Mouse (Mus musculus) left cerebral cortex, postnatal 14 days (tissue): Measurements from ENCODE around the gene Fetub. TPM values are rescaled to one million over a fixed set of nuclear protein-coding genes. Genes with fewer than 3 reads are reported as not detected.
"Not testable (repeated sequence)": the region's sequence is repeated elsewhere in the genome, so short reads cannot be mapped to it uniquely, and the experiment has no call there.

Experiments
- DNase-seq, 2 experiments: peaks; one replicate each; pipeline ENCODE4 v3.0.0; 2021 to 2022; ENCODE audit warnings: low spot score in 2 of 2, mixed read lengths in 1 of 2
- intact Hi-C: fragments of 180-260 bp; cut with DNase I; formaldehyde crosslinking; loops from one replicate; pipeline ENCODE4 v1.15.1; 2025
- total RNA-seq, 2 experiments: library from RNA; stranded (reverse); gene quantifications; 2 replicates each; pipeline ENCODE4 v1.2.3; 2021

The Fetub gene
- total RNA-seq, 2 experiments from 2014 or later, result not detected

DNA sequence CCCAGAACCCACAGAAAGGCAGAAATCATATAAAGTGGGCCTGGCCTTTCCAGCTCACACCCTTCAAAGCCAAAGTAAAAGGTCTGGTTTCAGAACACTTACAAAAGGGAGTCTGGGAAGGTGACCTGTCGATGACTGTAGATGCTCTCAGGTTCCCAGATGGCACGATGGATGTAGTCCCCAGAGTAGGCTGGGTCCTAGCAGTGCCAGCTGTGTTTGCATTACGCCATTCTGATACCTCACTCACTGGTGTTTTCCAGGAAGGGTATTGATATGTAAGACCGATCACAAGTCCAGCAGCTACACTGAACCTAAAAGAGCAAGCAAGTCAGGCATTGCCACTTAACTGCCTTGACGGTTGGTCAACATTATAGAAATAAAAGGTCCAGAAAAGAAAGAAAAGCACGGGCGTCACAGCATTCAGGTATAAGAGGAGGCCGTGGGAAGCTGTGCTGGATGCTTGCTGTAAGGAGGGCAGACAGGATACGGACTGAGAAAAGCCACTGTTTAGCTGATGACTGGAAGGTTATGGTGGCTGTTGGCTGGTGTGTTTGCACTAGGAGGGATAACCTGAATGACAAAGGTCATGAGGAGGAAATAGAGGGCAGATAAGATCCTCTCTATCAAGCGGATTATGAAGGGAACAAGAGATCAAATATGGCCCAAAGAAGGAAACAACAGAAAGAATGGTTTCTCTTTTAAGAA lies 18.1 kb upstream of the Fetub start:
- DNase-seq, result no peak
- intact Hi-C loops, result no loop called here

DNA sequence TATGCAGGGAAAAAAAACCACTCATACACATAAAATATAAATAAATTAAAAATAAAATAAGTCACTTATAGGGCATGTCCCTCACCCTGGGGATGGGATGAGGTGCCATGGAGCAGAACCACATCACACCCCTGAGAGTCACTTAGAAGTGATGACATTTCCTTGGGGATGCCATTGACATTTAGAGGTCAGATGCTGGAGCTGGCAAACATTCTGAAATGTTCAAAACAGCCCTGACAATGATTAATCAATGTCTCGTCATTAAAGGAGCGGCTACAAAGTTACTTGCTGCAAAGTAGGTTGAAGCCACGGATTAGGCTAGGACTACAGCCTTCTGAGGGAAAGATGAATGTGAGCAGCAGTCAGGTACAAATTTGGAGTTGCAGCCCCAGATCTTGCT lies 16.8 kb upstream of the Fetub start:
- no peak for DNase-seq
- intact Hi-C loops, result no loop called here

DNA sequence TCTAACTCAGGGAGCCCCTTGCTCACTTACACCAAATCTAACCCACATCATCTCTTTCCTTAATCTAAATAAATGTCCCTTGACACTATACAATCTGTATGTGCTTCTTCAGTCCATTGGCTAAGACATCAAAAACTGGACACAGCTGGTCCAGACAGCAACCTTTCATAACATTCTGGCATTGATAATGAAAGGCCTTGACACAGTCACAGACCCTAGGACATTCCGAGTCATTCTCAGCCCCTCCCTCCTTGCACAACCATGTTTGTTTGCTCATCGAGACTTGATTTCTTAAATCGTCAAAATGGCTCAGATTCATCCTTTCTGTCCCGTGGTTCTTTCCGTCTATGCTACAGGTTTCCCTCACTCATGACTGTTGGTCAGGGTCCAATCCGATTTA lies 8.8 kb upstream of the Fetub start:
- intact Hi-C loops, result no loop called here
- no peak for DNase-seq

DNA sequence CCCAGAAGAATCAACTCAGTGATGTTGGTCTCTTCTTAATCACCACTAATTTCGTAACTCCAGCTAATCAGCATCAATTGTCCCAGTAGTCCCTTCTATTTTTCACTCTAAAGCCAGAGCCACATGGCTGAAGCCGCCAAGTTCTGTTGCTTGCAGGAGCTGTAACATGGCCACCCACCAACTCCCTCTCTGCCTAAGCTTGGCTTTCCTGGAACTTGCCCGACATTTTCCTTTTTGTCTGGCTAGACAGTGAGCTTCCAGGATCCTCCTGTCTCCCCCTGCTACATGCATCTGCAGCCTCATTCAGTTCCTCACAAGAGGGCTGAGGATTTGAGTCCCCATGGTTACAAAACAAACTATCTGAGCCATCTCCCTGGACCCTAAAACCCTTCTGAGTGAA lies 6.1 kb upstream of the Fetub start:
- intact Hi-C loops, result no loop called here

DNA sequence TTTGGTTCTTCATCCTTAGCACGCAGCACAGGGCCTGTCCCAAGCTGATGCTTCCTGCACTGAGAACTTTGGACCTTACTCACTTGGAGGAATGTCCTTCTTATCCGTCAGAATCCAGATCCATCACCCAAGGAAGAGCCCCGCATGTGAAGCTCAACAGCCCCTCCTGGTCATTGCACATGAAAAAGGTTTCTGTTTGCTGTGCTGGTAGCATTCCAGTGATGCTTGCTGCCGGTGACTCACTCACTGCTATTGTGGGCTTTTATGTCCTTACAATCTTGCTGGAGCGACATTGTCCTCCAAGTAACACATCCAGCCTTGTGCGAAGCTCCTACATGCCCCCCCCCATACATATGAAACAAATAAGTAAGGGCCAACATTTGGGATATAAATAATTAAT lies 5.2 kb upstream of the Fetub start:
- peak in 1 of 2 experiments; percentile 26 for DNase-seq
- intact Hi-C loops, result no loop called here

More for the DNA sequence above, 6.1 kb upstream of the Fetub start:
- peak in 1 of 2 experiments; percentile 13 for DNase-seq

DNA sequence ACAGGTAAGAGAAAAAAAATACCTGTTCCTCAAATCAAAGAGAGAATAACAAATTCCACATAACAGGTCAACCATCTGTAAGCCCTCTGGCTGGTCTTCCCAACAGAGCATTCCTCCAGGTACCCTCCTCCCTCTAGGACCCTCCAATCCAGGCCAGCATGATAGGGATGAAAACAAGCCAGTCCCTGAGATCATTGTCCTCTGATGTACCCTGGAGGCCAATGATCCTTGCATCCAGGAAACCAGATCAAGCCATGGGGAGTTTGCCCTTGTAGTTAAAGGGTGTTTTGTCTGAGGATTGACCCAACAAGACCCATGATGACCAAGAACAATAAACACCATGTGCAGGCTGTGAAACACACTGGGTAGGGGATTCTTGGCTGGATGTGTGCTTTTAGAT lies 3.9 kb upstream of the Fetub start:
- DNase-seq, result no peak
- intact Hi-C loops, result no loop called here

DNA sequence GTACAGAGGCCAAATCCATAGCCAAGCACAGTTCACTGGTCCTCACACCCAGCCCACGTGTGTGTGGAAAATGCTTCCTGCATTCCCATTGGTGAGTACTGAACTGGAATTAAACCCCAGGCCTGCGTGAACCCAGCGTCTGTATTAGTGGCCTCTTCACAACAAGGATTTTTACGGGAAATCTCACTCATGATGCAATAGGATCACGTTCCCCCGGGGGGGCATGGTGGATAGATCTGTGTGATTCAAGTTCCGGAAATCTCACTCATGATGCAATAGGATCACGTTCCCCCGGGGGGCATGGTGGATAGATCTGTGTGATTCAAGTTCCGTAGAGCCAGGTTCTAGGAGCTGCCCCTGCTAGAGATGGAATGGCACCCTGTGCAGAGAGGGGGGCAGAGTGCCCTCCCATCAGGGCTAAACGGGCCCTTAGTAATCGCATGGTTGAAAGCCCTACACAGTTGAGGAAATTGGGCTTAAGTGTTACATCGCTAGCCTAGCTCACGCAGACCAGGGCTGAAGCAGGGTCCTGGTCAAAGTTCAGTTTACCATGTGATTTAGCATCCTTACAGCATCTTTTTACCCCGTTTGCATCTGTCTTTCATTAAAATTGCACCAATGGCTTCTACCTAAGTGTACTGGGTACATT lies 654 bp downstream of the Fetub start:
- intact Hi-C loops, result no loop called here
- no peak for DNase-seq

DNA sequence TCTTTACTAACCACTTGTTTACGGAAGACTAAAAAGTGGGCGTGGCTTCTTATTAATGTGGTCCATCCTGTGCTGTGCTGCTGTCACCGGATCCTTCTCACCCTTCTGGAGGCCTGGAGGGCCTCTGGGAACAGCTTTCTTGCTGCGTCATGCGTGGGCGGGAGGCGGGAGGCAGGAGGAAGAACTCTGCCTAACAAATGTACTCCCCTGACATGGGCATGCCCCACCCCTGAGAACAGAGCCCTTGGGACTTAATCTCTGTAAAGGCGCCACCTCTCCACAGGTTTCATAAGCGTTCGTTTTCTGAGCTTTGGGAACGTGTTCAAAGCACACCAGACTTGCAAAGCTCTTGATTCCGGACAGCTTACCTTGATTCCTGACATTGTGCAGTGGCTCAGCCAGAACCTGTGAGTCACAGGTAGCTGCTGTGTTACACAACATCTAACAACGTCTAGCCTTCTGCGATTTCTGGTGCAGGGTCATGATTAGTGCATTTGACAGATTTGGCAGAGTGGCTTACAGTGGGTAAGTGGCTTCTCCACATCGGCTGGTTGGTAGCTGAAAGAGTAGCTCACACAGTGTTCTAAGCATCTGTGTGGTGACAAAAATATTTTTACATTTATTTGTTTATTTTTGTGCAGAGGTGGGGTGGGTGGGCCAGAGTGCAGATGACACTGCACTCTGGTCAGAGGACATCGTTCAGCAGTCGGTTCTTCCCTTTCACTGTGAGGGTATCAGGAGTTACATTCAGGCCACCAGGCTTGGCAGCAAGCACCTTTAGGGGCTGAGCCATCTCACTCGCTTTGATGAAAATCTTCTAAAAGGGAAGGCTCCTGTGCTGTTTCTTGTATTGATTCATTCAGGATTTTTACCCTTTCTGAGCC lies 2.1 kb downstream of the Fetub start:
- intact Hi-C loops, result no loop called here
- no peak for DNase-seq

DNA sequence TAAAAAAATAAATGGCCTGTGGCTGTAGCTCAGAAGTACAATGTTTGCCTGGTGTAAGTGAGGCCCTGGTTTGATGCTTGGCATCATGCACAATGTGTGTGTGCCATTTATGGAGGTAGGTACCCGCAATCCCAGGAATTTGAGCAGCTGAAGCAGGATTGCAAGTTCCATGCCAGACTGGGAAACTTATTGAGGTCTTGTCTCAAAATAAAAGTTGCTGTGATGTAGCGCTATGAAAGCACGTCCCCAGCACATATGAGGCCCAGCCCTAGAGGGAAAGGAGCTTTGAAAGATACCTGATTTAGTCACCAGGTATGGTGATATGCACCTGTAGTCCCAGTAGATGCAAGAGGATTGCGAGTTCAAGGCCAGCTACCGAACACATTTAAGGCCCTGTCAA lies 3.6 kb downstream of the Fetub start:
- intact Hi-C loops, result no loop called here
- no peak for DNase-seq

DNA sequence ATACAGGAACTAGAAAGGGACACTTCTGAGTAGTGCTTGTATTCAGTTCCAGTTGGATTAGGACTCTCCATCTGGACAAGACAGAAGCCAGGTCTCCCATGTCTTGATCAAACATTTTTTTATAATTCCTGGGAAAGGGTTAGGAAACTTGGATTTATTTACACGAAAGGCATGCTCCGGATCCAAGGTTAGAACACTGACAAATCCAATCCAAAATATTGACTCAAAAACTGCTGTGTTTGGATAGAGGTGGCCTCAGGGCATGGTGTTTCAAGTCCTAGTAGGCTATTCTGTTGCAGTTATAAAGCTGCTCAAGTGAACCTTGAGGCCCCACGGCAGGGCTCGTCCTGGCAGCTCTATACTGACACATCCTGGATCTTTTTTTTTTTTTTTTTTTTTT lies 4.3 kb downstream of the Fetub start:
- intact Hi-C loops, result no loop called here

DNA sequence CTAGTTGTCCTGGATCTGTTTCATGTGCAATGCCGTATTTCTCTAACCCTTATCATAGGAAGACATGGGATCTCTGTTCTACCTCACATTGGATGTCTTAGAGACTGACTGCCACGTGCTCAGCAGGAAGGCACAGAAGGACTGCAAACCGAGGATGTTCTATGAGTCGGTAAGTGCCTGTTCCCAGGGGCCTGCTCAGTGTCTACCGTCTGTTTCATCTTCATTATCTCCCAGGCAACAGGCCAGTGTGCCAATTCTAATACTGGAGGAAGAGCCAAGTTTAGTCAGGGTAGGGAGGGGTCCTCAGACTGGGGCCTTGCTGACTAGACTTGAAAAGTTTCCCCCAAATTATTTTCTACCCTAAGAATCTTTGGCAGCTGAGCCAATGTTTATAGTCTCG lies 11.4 kb downstream of the Fetub start:
- DNase-seq, result peak; percentile 22 to 26
- intact Hi-C loops, result no loop called here

More for the DNA sequence above, 4.3 kb downstream of the Fetub start:
- DNase-seq, result no peak

DNA sequence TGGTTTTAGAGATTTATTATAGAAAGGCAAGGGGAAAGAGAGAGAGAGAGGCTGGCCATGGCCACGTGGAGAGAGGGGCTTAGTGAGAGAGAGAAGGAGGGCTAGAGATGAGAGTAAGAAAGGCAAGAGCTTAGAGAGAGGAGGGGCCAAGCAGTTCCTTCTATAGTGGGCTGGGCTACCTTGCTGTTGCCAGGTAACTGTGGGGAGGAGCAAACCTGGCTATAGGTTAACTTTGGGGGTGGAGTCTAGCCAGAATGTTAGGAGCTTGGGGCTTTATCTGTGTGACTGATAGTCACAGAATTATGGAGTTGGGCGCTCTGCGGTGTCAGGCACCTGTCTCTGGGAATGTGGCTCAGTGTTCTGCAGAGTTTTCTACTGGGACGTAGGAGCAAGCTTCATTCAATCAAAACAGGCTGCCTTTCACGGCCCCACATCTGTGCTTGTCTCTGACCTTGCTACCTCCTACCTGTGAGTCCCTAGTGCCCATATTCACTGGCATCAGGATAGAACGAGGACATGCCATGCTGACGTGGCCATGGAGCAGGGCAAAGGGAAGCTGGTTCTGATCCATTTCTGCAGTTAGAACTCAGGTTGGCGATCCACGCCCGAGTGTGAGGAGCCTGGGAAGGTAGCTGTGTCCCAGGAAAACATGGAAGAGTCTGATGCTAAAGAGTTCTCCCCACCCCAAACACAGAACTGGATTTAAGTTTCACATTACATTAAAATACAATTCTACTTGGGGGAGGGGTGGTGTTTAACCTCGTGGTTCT lies 13.5 kb downstream of the Fetub start:
- DNase-seq, result no peak
- intact Hi-C loops, result no loop called here

DNA sequence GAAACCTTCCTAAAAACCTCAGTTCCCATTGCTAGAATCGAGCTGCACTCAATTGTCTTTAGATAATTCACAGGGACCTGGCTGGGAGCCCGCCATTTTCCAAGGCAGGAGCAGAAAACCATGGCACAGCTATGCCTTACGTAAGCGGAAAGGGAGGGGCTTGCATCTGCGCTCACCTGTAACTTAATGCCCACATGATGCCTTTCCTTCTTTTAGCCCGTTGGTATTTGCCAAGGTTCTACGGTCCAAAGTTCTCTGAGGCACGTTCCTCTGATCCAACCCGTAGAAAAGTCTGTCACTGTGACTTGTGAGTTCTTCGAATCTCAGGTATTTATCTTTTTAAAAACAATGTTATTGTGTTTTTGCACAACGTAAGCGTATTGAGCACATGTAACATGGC lies 19.5 kb downstream of the Fetub start:
- intact Hi-C loops, result no loop called here
- DNase-seq, result no peak

DNA sequence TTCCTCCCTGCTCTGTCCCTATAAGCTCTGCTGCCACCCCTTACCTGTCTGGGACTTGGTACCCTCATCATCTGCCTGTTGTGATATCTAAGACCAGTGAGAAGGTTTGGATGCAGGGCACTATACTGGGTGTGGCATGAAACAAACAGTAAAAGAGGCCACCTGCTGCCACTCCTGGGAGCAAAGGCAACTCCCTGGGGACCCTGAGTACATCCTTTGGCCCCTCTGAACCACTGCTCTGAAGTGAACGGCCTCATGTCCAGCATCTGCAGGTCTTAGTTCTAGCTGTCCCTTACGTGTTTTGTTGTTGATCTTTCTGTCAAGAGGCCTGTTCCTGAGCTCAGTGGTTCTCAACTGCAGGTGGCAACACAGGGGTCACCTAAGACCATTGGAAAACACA lies 20.4 kb downstream of the Fetub start:
- intact Hi-C loops, result no loop called here

DNA sequence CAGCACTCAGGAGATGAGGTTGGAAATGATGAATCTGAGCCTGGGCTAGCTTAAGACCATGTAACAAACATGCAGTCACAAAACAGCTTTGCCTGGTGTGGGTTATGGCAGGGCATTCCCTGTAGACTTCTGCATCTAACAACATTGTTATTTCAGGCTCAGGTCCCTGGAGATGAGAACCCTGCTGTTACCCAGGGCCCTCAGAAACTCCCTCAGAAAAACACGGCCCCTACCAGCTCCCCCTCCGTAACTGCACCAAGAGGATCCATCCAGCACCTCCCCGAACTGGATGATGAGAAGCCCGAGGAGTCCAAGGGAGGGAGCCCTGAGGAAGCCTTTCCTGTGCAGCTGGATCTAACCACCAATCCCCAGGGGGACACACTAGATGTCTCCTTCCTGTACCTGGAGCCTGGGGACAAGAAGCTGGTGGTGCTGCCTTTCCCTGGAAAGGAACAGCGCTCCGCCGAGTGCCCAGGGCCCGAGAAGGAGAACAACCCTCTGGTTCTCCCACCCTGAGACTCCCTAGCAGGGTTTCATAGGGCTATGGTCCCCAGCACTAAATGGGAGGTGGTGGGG lies 21.1 kb downstream of the Fetub start:
- intact Hi-C loops, result no loop called here
- DNase-seq, result no peak

More for the DNA sequence above, 20.4 kb downstream of the Fetub start:
- DNase-seq, result no peak

DNA sequence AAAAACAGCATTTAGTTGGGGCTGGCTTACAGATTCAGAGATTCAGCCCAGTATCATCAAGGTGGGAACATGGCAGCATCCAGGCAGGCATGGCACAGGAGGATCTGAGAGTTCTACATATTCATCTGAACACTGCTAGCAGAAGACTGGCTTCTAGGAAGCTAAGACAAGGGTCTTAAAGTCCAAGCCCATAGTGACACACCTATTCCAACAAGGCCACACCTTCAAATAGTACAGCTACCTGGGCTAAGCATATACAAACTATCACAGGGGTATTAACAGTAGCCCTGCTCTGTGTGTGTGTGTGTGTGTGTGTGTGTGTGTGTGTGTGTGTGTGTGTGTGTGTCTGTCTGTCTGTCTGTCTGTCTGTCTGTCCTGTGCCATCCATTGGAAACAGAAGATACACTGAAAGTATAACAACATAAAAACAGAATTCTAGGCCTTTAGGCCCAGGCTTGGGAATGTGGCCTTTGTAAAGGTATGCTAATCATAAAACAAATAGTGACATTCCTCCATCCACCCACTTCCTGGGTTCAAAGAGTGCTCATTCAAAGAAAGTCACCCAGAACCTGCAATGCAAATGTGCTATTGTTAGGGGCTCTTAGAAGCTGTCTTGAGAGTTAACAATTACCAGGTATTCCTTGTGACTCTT lies 23.8 kb downstream of the Fetub start:
- intact Hi-C loops, DNase-seq: not testable (repeated sequence)

DNA sequence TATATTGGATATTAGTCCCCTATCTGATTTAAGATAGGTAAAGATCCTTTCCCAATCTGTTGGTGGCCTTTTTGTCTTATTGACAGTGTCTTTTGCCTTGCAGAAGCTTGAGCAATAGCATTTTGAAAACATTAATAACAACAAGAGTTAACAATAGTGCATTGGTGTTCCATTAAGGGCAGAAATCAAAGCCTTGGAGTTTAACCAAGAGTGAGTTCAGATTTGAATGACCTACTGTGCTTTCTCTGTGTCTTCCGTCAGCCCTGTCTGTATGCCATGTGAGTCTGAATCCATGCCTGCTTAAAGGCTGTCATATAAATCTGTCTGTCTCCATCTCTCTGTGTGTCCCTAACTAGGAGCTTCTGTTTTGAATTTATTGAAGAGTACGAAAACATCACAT lies 29.2 kb downstream of the Fetub start:
- intact Hi-C loops, result no loop called here
- no peak for DNase-seq

DNA sequence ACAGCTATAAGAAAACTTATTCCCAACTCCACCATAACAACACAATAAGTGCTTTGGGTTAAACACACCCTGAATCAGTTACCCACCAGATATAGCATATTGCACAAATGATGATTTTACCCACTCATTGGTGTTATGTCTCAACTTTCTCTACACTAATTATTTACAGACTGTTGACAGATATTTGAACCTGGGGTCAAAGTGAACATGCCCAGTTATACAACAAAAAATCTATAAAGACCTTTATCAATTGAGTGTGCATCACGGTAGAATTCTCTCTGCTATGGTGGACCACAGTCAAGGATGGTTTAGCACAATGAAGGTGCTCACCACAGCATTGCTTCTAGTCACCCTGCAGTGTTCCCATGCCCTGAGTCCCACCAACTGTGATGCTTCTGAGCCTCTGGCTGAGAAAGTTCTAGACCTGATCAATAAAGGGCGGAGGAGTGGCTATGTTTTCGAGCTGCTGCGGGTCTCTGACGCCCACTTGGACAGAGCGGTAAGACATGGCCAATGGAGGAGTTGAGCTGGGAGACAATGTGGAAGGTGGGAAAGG lies 32.8 kb downstream of the Fetub start, which contains the start of gene Hrg:
TSS of gene Hrg (plus strand) at position 233 of the 556 bp plus-strand sequence.
- no peak for DNase-seq
- intact Hi-C loops, result loop anchor here (5.0 kb wide), 1 partner anchor 74 kb away; no protein-coding TSS in a partner anchor
